Mouse (Mus musculus): Measurements from ENCODE around the gene Gpr1. TPM values are rescaled to one million over a fixed set of nuclear protein-coding genes. Genes with fewer than 3 reads are reported as not detected.

The Gpr1 gene
- polyA plus RNA-seq, 1 experiment from 2014 or later: 0.72 TPM

DNA sequence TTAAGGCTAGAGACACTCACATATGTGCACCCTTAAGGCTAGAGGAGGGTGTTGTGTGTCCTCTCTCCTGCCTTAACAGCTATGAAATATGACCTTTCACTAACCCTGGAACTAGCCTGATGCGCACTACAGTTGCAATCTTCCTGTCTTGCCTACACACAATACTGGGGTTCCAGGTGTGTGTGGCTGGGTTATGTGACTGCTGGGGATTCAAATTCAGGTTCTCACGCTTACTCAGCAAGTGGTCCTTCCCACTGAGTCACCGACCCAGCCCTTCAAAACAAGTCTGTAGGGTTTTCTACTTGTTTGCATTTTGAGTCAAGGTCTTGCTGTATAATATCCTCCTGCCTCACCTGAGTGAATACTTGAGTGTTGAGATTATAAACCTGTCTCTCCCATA is 79.8 kb downstream of the Gpr1 start:
- DNase-seq (ENCODE audit: low spot score) (no peak), ATAC-seq (no peak)
- Histone ChIP-seq H3K4me2 (ENCODE audit: low read length) (no peak overlapping the region), H3K4me3 (ENCODE audit: low read depth, low read length) (no peak overlapping the region), H3K9ac (ENCODE audit: low read length) (no peak overlapping the region), H3K4me1 (ENCODE audit: control insufficient read depth, insufficient read depth, low read length) (no peaks in the 10 kb centered on the region), H3K36me3 (ENCODE audit: control insufficient read depth, insufficient read depth, low read length) (peaks cover 6% of the 10 kb centered on the region; the same call in 1 of the 2 replicates), H3K9me3 (replicated peaks; ENCODE audit: control insufficient read depth, low read length) (no peaks in the 10 kb centered on the region), H3K27me3 (replicated peaks; ENCODE audit: control insufficient read depth, insufficient read depth, low read length) (no peaks in the 10 kb centered on the region), H3K27ac (ENCODE audit: low read depth, low read length) (no peak overlapping the region)
- WGBS: 88% methylated on average over 3 of the region's 3 CpGs

Small RNA genes lying within 50 kb of the gene (microRNA-seq; reads per million reads assigned to microRNA genes)
- gene Gm24557: not detected
- gene Gm27512: not detected

Other genes with a start within 250 kb of the Gpr1 start
- gene Ino80d, start 99.9 kb downstream of the Gpr1 start, polyA plus RNA-seq (2014; fragmentation: Nextera tagmentation; extraction: Ambion mirVana): 4.7 and 7.4 TPM in 2 replicates
- gene Eef1b2, start 37.7 kb downstream of the Gpr1 start, polyA plus RNA-seq (2014; fragmentation: Nextera tagmentation; extraction: Ambion mirVana): 531 and 625 TPM in 2 replicates
- gene Ndufs1, start 37.7 kb downstream of the Gpr1 start, polyA plus RNA-seq (2014; fragmentation: Nextera tagmentation; extraction: Ambion mirVana): 118 and 126 TPM in 2 replicates
- 23.6 and 27.8 TPM in 2 replicates for gene Zdbf2, start 58.7 kb upstream of the Gpr1 start, polyA plus RNA-seq (2014; fragmentation: Nextera tagmentation; extraction: Ambion mirVana)
- 6.6 and 8.2 TPM in 2 replicates for gene Adam23, start 231.3 kb upstream of the Gpr1 start, polyA plus RNA-seq (2014; fragmentation: Nextera tagmentation; extraction: Ambion mirVana)

All from forebrain, embryonic 14.5 days (tissue).